Mouse (Mus musculus): ENCODE data around the gene Pde5a.

- no peak for TF ChIP-seq CTCF (IDR thresholded peaks at IDR 0.05; ENCODE audit: low read depth, low read length)
- no peak for TF ChIP-seq GATA1 (IDR thresholded peaks at IDR 0.05; ENCODE audit: borderline replicate concordance, low read length)
- TF ChIP-seq POLR2AphosphoS5 (IDR thresholded peaks at IDR 0.05; ENCODE audit: insufficient replicate concordance, low read depth, low read length), result no peak
Measured at GRCm38 (mm10) chr3:122729960-122730740, 1.4 kb downstream of the Pde5a start.
